Mouse (Mus musculus): ENCODE data around the gene C4bp. TPM values are rescaled to one million over a fixed set of nuclear protein-coding genes. Genes with fewer than 3 reads are reported as not detected.
"Not testable (repeated sequence)": the region's sequence is repeated elsewhere in the genome, so short reads cannot be mapped to it uniquely, and the experiment has no call there.

Gene C4bp
- polyA plus RNA-seq, 1 experiment from 2014 or later, result 0.53 TPM

DNA sequence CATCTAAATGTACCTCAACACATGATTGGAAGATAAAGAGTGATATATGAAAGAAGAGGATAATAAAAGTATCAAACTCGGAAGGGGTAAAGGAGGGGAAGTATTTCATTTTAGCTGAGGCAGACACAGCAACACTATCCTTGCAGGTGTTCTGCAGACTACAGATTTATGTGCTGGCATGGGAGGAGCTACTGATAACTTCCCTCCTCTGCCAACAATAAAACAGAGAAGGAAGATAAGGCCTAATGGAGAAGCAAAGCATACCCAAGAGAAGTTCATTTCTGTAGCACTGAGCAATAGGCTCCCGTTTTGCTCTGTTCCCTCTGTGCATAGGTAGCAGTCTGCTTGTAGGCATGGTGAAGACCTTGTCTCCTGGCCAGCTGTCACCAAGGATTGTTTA lies 19.6 kb upstream of the C4bp start:
- H3K4me3 ChIP-seq (ENCODE audit: low read length), result no peak overlapping the region
- 58% methylated on average over 2 of the region's 2 CpGs for WGBS
- H3K27ac ChIP-seq (ENCODE audit: low read depth, low read length), result no peak overlapping the region
- H3K9ac ChIP-seq (ENCODE audit: low read depth, low read length), result no peak overlapping the region
- H3K9me3 ChIP-seq (ENCODE audit: control insufficient read depth, low read length), result no peaks in the 10 kb centered on the region
- no peak for ATAC-seq (ENCODE audit: low FRiP score, low TSS enrichment)
- no peaks in the 10 kb centered on the region for H3K27me3 ChIP-seq (ENCODE audit: control insufficient read depth, insufficient read depth, low read length)
- H3K4me2 ChIP-seq (replicated peaks; ENCODE audit: low read depth, low read length), result no peak overlapping the region
- no peaks in the 10 kb centered on the region for H3K36me3 ChIP-seq (ENCODE audit: control insufficient read depth, insufficient read depth, low read length)
- no peaks in the 10 kb centered on the region for H3K4me1 ChIP-seq (ENCODE audit: control insufficient read depth, insufficient read depth, low read length)

DNA sequence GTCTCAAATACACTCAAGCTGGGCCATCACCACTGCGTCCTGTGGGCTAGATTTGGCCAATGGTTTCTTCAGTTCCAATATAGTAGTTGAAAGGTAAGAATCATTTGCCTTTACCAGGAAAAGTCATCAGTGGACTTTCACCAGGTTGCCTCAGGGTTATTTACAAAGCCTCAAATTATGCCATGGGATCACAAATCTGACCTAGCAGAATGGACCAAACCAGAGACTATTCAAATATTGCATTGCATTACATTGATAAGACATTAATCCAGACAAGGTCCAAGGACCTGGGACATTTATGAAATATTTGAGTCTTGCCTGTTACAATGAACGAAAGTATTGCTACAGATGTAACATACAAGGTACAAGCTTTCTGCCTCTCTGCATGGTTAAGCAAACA lies 17.1 kb upstream of the C4bp start:
- Histone ChIP-seq H3K27ac (ENCODE audit: low read depth, low read length) (no peak overlapping the region), H3K9me3 (ENCODE audit: control insufficient read depth, low read length) (no peaks in the 10 kb centered on the region), H3K4me3 (ENCODE audit: low read length) (no peak overlapping the region), H3K4me2 (replicated peaks; ENCODE audit: low read depth, low read length) (no peak overlapping the region), H3K36me3 (ENCODE audit: control insufficient read depth, insufficient read depth, low read length) (no peaks in the 10 kb centered on the region), H3K27me3 (ENCODE audit: control insufficient read depth, insufficient read depth, low read length) (no peaks in the 10 kb centered on the region), H3K9ac (ENCODE audit: low read depth, low read length) (no peak overlapping the region), H3K4me1 (ENCODE audit: control insufficient read depth, insufficient read depth, low read length) (no peaks in the 10 kb centered on the region)
- ATAC-seq (ENCODE audit: low FRiP score, low TSS enrichment), result no peak
- 93% methylated on average over 2 of the region's 2 CpGs for WGBS

DNA sequence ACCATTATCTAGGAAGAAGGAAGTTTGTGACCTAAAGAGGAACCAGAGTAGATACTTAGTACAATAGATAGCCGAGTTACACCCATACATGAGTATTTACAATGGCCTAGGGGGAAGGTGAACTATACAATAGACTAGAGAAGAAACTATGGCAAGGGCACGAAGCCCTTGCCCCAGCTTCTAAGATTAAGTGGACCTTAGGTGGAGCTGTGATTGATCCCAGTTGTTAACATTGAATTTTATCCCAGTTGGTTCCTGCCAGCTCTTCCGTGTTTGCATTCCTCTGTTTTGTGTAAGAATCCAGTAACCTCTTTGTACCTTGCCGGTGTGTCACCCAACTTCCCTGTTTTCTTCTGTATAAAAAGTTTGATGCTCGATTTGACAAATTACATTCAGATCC lies 2.1 kb upstream of the C4bp start:
- not testable (repeated sequence) for ATAC-seq (ENCODE audit: low FRiP score, low TSS enrichment); H3K4me3 ChIP-seq (ENCODE audit: low read length); H3K9ac ChIP-seq (ENCODE audit: low read depth, low read length); H3K4me2 ChIP-seq (replicated peaks; ENCODE audit: low read depth, low read length); H3K36me3 ChIP-seq (ENCODE audit: control insufficient read depth, insufficient read depth, low read length); H3K9me3 ChIP-seq (ENCODE audit: control insufficient read depth, low read length); H3K27me3 ChIP-seq (ENCODE audit: control insufficient read depth, insufficient read depth, low read length); H3K27ac ChIP-seq (ENCODE audit: low read depth, low read length); H3K4me1 ChIP-seq (ENCODE audit: control insufficient read depth, insufficient read depth, low read length)
- WGBS, result 87% methylated on average over 5 of the region's 5 CpGs

DNA sequence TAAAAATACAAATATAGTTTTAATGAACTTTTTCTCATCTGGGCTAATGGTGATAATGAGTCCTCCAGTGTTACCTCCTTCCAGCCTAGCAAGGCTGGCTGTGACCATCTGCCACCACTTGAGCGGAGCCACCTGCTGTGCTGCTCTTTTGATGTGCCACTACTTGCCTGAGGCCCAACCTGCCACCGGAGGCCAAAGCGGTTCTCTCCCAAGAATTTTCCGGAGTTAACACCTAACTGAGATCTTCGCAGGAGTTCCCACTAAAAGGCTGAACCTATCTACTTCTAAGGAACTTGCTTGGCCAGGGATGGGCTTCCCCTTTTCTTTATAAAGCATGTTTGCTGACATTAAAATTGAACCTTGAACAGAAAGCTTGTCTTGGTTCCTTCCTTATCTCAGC lies 1.8 kb downstream of the C4bp start:
- 21% methylated on average over 5 of the region's 5 CpGs for WGBS
- H3K9ac ChIP-seq (ENCODE audit: low read depth, low read length); H3K4me3 ChIP-seq (ENCODE audit: low read length); H3K4me2 ChIP-seq (replicated peaks; ENCODE audit: low read depth, low read length); H3K4me1 ChIP-seq (ENCODE audit: control insufficient read depth, insufficient read depth, low read length); ATAC-seq (ENCODE audit: low FRiP score, low TSS enrichment); H3K36me3 ChIP-seq (ENCODE audit: control insufficient read depth, insufficient read depth, low read length); H3K27me3 ChIP-seq (ENCODE audit: control insufficient read depth, insufficient read depth, low read length); H3K27ac ChIP-seq (ENCODE audit: low read depth, low read length); H3K9me3 ChIP-seq (ENCODE audit: control insufficient read depth, low read length): not testable (repeated sequence)

DNA sequence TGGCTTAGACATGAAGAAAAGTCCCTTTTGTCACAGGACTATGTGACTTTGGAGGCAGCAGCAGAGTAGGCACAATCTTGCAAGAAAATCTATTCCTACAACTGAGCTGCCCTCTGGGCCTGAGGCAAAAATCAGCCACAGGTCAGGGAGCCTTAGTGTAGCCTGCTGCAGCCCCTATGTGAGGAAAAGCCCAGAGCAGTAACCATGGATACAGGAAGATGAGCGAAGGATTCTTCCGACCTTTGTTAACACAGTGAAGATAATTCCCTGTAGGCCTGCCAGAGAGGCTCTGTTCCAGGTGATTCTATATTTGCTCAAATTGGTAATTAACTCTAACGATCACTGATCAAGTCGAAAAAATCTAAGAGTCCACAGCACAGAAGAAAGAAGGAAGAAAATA lies 17.3 kb downstream of the C4bp start:
- WGBS, result 84% methylated on average over 4 of the region's 4 CpGs
- Histone ChIP-seq H3K27ac (ENCODE audit: low read depth, low read length) (no peak overlapping the region), H3K27me3 (ENCODE audit: control insufficient read depth, insufficient read depth, low read length) (no peaks in the 10 kb centered on the region), H3K4me3 (ENCODE audit: low read length) (no peak overlapping the region), H3K36me3 (ENCODE audit: control insufficient read depth, insufficient read depth, low read length) (no peaks in the 10 kb centered on the region), H3K9me3 (ENCODE audit: control insufficient read depth, low read length) (no peaks in the 10 kb centered on the region), H3K4me2 (replicated peaks; ENCODE audit: low read depth, low read length) (no peak overlapping the region), H3K9ac (ENCODE audit: low read depth, low read length) (no peak overlapping the region), H3K4me1 (ENCODE audit: control insufficient read depth, insufficient read depth, low read length) (no peaks in the 10 kb centered on the region)
- ATAC-seq (ENCODE audit: low FRiP score, low TSS enrichment), result no peak

DNA sequence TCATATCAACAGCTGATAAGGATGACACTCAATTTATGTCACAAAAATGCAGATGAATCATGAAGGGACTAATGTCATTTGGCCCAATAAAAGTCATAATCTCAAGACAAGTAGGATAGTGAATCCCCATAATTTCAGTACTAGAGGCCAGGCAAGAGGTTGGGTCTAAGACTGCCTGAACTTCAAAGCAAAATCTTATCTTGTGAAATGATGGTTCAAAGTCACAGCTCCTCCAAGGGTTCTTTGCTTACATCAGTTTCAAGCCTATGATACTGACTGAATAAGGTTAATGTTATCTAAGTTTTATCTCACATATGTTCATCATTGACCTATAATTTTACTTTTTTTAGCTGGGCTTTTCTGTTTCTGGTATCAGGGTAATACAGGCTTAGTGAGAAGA lies 20.5 kb downstream of the C4bp start:
- Histone ChIP-seq H3K27me3 (ENCODE audit: control insufficient read depth, insufficient read depth, low read length) (no peaks in the 10 kb centered on the region), H3K4me3 (ENCODE audit: low read length) (no peak overlapping the region)

DNA sequence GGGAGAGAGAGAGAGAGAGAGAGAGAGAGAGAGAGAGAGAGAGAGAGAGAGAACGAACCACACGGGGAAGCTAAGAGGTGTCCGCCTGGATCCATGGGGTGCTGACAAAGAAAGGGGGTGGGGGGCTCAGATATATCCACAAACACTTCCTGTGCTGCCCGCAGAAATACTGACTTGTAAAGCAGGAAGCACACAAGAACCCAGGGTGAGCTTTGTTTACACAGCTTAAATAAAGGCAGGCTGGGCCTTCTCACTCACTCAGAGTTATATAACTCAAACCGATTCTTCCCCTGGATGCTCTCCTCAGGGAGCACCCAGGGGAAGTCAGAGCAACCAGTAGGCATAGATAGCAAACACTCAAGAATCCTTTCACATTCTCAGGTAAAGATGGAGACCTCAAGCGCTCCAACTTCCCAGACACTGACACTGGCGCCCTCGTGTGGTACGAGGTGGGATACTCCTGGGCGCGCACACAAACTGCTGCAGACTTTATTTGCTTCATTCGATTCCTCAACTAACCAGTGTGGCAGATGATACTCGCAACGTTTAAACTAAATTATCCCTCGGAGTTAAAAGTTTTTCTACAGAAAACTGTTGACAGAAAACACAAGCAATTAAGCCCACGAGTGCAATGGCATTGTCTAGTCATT lies 27.5 kb downstream of the C4bp start:
- H3K4me3 ChIP-seq (ENCODE audit: low read length), result no peak overlapping the region
- H3K27ac ChIP-seq (ENCODE audit: low read depth, low read length), result no peak overlapping the region
- 39% methylated on average over 15 of the region's 16 CpGs for WGBS
- no peak overlapping the region for H3K9ac ChIP-seq (ENCODE audit: low read depth, low read length)
- peak overlapping the region; percentile 11; the same call in 1 of the 2 replicates for H3K4me2 ChIP-seq (replicated peaks; ENCODE audit: low read depth, low read length)
- no peaks in the 10 kb centered on the region for H3K36me3 ChIP-seq (ENCODE audit: control insufficient read depth, insufficient read depth, low read length)
- peak; percentile 80; the same call in 1 of the 2 replicates for ATAC-seq (ENCODE audit: low FRiP score, low TSS enrichment)
- H3K4me1 ChIP-seq (ENCODE audit: control insufficient read depth, insufficient read depth, low read length), result no peaks in the 10 kb centered on the region
- H3K27me3 ChIP-seq (ENCODE audit: control insufficient read depth, insufficient read depth, low read length), result no peaks in the 10 kb centered on the region
- no peaks in the 10 kb centered on the region for H3K9me3 ChIP-seq (ENCODE audit: control insufficient read depth, low read length)

More for the DNA sequence above, 20.5 kb downstream of the C4bp start:
- Histone ChIP-seq H3K9ac (ENCODE audit: low read depth, low read length) (no peak overlapping the region), H3K27ac (ENCODE audit: low read depth, low read length) (no peak overlapping the region), H3K36me3 (ENCODE audit: control insufficient read depth, insufficient read depth, low read length) (no peaks in the 10 kb centered on the region), H3K4me1 (ENCODE audit: control insufficient read depth, insufficient read depth, low read length) (no peaks in the 10 kb centered on the region), H3K9me3 (ENCODE audit: control insufficient read depth, low read length) (no peaks in the 10 kb centered on the region), H3K4me2 (replicated peaks; ENCODE audit: low read depth, low read length) (no peak overlapping the region)
- no peak for ATAC-seq (ENCODE audit: low FRiP score, low TSS enrichment)

DNA sequence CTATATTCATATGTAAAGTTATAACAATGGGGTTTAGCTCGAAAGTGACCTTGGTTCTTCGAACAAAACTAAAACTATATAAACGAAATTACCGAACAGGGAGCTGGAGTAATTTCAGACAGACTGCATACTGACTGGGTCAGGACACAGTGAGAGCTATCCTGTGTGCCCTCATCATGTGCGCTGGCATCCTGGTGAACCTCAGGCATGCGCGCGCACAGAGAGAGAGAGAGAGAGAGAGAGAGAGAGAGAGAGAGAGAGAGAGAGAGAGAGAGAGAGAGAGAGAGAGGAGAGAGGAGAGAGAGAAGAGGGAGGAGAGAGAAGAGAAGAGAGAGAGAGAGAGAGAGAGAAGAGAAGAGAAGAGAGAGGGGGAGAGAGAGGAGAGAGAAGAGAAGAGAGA lies 28.1 kb downstream of the C4bp start:
- no peak overlapping the region for H3K4me2 ChIP-seq (replicated peaks; ENCODE audit: low read depth, low read length)
- no peak overlapping the region for H3K9ac ChIP-seq (ENCODE audit: low read depth, low read length)
- 92% methylated on average over 8 of the region's 8 CpGs for WGBS
- H3K27me3 ChIP-seq (ENCODE audit: control insufficient read depth, insufficient read depth, low read length), result no peaks in the 10 kb centered on the region
- no peak overlapping the region for H3K4me3 ChIP-seq (ENCODE audit: low read length)
- no peaks in the 10 kb centered on the region for H3K36me3 ChIP-seq (ENCODE audit: control insufficient read depth, insufficient read depth, low read length)
- H3K9me3 ChIP-seq (ENCODE audit: control insufficient read depth, low read length), result no peaks in the 10 kb centered on the region
- H3K4me1 ChIP-seq (ENCODE audit: control insufficient read depth, insufficient read depth, low read length), result no peaks in the 10 kb centered on the region
- ATAC-seq (ENCODE audit: low FRiP score, low TSS enrichment), result no peak
- no peak overlapping the region for H3K27ac ChIP-seq (ENCODE audit: low read depth, low read length)

DNA sequence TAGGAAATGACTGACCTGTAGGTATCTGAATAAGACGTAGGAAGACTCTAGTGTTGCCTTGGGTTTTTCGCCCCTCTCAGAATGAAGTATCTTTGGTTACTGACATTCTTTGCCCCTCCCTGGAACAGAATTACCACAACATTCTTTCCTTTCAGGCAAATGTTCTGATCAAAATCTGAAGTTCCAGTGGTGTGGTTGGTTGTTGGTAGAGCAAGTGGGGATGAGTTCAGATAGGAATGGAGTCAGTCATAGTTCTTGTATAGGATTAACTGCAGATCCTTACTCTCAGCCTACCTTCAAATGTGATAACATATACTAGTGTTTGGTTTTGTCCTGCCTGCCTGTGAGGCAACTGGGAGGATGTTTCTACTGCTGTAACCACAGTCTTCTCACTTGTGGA lies 31.9 kb downstream of the C4bp start, which contains the start of gene Zp3r:
Gene Zp3r, minus strand, starts transcription at position 101 of the 400 bp plus-strand sequence.
- Histone ChIP-seq H3K36me3 (ENCODE audit: control insufficient read depth, insufficient read depth, low read length) (no peaks in the 10 kb centered on the region), H3K4me2 (replicated peaks; ENCODE audit: low read depth, low read length) (no peak within 1 kb of the TSS)
- 90% methylated on average over 2 of the region's 2 CpGs for WGBS

More for the DNA sequence above, 31.9 kb downstream of the C4bp start, which contains the start of gene Zp3r:
- Histone ChIP-seq H3K27me3 (ENCODE audit: control insufficient read depth, insufficient read depth, low read length) (no peaks in the 10 kb centered on the region), H3K9me3 (ENCODE audit: control insufficient read depth, low read length) (no peaks in the 10 kb centered on the region), H3K4me3 (ENCODE audit: low read length) (no peak within 1 kb of the TSS), H3K9ac (ENCODE audit: low read depth, low read length) (no peak within 1 kb of the TSS), H3K27ac (ENCODE audit: low read depth, low read length) (no peak within 1 kb of the TSS), H3K4me1 (ENCODE audit: control insufficient read depth, insufficient read depth, low read length) (no peaks in the 10 kb centered on the region)
- ATAC-seq (ENCODE audit: low FRiP score, low TSS enrichment), result no peak
